Mouse (Mus musculus) heart, postnatal 25 days (tissue): Measurements from ENCODE around the gene Naalad2. TPM values are rescaled to one million over a fixed set of nuclear protein-coding genes. Genes with fewer than 3 reads are reported as not detected.

Experiments used
- total RNA-seq, 2 experiments: library from RNA; stranded (reverse); gene quantifications; 2 replicates each; pipeline ENCODE4 v1.2.3; 2021

Gene Naalad2
- total RNA-seq, 2 experiments from 2014 or later, result 9.1 to 10.5 TPM

Other genes with a start within 250 kb of the Naalad2 start
- gene Chordc1, start 110.9 kb downstream of the Naalad2 start, total RNA-seq, result 10 to 100 TPM; 50.7 to 63.0 TPM
- not detected for gene Ubtfl1, start 1.4 kb upstream of the Naalad2 start, total RNA-seq
- gene Mbd3l2, start 27.7 kb upstream of the Naalad2 start, total RNA-seq, result not detected
- 1 to 10 TPM; 1.4 to 1.5 TPM for gene Zfp558, start 75.3 kb upstream of the Naalad2 start, total RNA-seq
- gene Mbd3l1, start 75.4 kb upstream of the Naalad2 start, total RNA-seq, result not detected